Mouse (Mus musculus): Measurements from ENCODE around the gene Kri1. TPM values are rescaled to one million over a fixed set of nuclear protein-coding genes. Genes with fewer than 3 reads are reported as not detected.
A peak's percentile ranks its signal among the peaks of the same experiment; 100 is the strongest.
"Not testable (repeated sequence)": the region's sequence is repeated elsewhere in the genome, so short reads cannot be mapped to it uniquely, and the experiment has no call there.

Kri1 gene
- polyA plus RNA-seq, 1 experiment from 2014 or later, result 18.3 TPM

DNA sequence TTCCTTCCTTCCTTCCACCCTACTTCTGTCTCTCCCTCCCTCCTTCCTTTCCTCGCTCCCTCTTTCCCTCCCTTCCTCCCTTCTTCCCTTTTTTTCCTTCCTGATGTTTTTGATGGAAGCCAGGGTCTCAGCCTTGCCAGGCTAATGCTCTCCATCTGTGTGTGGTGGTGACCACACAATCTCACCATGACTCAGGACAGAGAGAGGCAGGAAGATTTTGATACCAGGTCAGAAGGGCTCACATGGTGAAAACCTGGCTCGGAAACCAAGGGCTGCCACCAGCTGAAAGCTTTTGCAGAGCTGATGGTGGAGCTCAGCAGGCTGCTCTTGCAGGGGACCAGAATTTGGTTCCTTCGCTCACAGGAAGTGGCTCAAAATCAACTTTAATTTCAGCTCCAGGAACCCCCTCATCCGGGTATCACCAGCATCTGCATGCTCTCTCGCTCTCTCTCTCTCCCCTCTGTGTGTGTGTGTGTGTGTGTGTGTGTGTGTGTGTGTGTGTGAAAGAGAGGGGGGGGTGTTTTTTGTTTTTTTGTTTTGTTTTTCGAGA, 27.2 kb downstream of the Kri1 start:
- no peaks in the 10 kb centered on the region for H3K9me3 ChIP-seq (replicated peaks; ENCODE audit: control insufficient read depth, low read length, poor library complexity, severe bottlenecking)
- no peaks in the 10 kb centered on the region for H3K36me3 ChIP-seq (ENCODE audit: control insufficient read depth, insufficient read depth, low read length)
- peaks cover 4% of the 10 kb centered on the region; the same call in 1 of the 2 replicates for H3K4me1 ChIP-seq (ENCODE audit: control insufficient read depth, insufficient read depth, low read length)
- no peak overlapping the region for H3K4me3 ChIP-seq (ENCODE audit: low read depth, low read length)
- no peaks in the 10 kb centered on the region for H3K27me3 ChIP-seq (ENCODE audit: control insufficient read depth, insufficient read depth, low read depth, low read length)
- no peak overlapping the region for H3K4me2 ChIP-seq (ENCODE audit: low read length)
- no peak for ATAC-seq
- H3K9ac ChIP-seq (ENCODE audit: low read depth, low read length), result no peak overlapping the region
- 88% methylated on average over 6 of the region's 6 CpGs for WGBS
- H3K27ac ChIP-seq (ENCODE audit: low read length), result no peak overlapping the region

DNA sequence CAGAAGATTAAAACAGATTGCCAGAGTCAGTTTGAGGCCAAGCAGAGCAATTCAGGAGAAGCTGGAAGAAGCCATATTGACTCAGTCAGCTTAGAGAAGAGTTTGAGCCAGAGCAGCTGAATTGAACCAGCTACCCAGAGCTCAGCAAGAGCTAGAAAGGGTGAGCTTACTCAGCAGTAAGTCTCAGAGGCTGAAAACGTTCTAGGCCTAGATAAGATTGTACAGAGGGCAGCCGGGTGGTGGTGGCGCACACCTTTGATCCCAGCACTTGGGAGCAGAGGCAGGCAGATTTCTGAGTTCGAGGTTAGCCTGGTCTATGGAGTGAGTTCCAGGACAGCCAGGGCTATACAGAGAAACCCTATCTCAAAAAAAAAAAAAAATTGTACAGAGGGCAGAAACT, 31.4 kb downstream of the Kri1 start:
- H3K36me3 ChIP-seq (ENCODE audit: control insufficient read depth, insufficient read depth, low read length); H3K27ac ChIP-seq (ENCODE audit: low read length); H3K9ac ChIP-seq (ENCODE audit: low read depth, low read length); H3K27me3 ChIP-seq (ENCODE audit: control insufficient read depth, insufficient read depth, low read depth, low read length); H3K9me3 ChIP-seq (replicated peaks; ENCODE audit: control insufficient read depth, low read length, poor library complexity, severe bottlenecking); H3K4me2 ChIP-seq (ENCODE audit: low read length); H3K4me1 ChIP-seq (ENCODE audit: control insufficient read depth, insufficient read depth, low read length); H3K4me3 ChIP-seq (ENCODE audit: low read depth, low read length); ATAC-seq: not testable (repeated sequence)
- WGBS, result 78% methylated on average over 4 of the region's 4 CpGs

DNA sequence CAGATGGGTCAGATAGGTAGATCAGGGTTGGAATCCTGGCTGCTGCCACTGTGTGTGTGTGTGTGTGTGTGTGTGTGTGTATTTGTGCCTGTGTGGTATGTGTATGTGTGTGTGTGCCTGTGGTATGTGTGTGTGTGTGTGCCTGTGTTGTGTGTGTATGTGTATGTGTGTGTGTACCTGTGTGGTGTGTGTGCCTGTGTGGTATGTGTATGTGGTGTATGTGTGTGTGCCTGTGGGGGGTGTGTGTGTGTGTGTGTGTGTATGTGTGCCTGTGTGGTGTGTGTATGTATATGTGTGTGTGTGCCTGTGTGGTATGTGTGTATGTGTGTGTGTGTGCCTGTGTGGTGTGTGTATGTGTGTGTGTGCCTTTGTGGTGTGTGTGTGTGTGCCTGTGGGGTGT, 33.1 kb downstream of the Kri1 start:
- ATAC-seq, result no peak
- Histone ChIP-seq H3K27ac (ENCODE audit: low read length) (no peak overlapping the region), H3K4me1 (ENCODE audit: control insufficient read depth, insufficient read depth, low read length) (no peaks in the 10 kb centered on the region), H3K4me3 (ENCODE audit: low read depth, low read length) (no peak overlapping the region), H3K9me3 (replicated peaks; ENCODE audit: control insufficient read depth, low read length, poor library complexity, severe bottlenecking) (no peaks in the 10 kb centered on the region), H3K27me3 (ENCODE audit: control insufficient read depth, insufficient read depth, low read depth, low read length) (peaks cover 8% of the 10 kb centered on the region), H3K4me2 (ENCODE audit: low read length) (no peak overlapping the region), H3K9ac (ENCODE audit: low read depth, low read length) (no peak overlapping the region), H3K36me3 (ENCODE audit: control insufficient read depth, insufficient read depth, low read length) (no peaks in the 10 kb centered on the region)

DNA sequence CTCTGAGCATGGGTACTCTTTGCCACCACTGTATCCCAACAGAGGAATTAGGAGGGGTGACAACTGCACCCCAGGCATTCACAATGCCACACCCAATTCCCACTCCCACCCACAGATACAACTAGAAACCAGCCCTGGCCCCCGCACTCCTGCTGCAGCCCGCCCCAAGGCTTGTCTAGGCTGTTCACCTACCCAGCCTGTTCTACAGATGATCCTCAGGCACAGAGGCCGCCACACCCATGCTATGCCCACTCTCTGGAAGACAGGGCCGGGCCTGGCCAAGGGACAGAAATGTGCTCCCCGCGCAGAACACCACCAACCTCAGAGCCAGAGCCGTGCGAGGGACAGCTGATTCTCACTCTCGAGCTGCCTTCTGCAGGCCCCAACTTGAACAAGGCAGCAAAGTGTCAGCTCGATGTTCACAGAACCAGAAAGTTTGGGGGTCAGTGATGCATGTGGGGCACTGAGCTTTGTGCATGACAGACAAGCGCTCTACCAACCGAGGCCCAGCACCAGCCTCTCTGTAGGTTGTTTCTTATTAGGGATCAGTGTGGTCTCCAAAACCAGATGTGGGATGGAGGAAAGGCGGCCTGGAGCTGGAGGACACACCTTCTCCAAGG, 36.5 kb downstream of the Kri1 start:
- H3K4me3 ChIP-seq (ENCODE audit: low read depth, low read length), result no peak overlapping the region
- H3K4me2 ChIP-seq (ENCODE audit: low read length), result no peak overlapping the region
- H3K27me3 ChIP-seq (ENCODE audit: control insufficient read depth, insufficient read depth, low read depth, low read length), result peaks cover 37% of the 10 kb centered on the region
- H3K9ac ChIP-seq (ENCODE audit: low read depth, low read length), result no peak overlapping the region
- no peak for ATAC-seq
- no peak overlapping the region for H3K27ac ChIP-seq (ENCODE audit: low read length)
- 69% methylated on average over 13 of the region's 13 CpGs for WGBS
- peaks cover 4% of the 10 kb centered on the region; the same call in 1 of the 2 replicates for H3K4me1 ChIP-seq (ENCODE audit: control insufficient read depth, insufficient read depth, low read length)
- H3K36me3 ChIP-seq (ENCODE audit: control insufficient read depth, insufficient read depth, low read length), result no peaks in the 10 kb centered on the region
- H3K9me3 ChIP-seq (replicated peaks; ENCODE audit: control insufficient read depth, low read length, poor library complexity, severe bottlenecking), result no peaks in the 10 kb centered on the region

- no peak for ATAC-seq
- WGBS, result 36% methylated on average over 2 of the region's 2 CpGs
- Histone ChIP-seq H3K4me1 (ENCODE audit: control insufficient read depth, insufficient read depth, low read length) (peaks cover 4% of the 10 kb centered on the region; the same call in 1 of the 2 replicates), H3K27ac (ENCODE audit: low read length) (no peak overlapping the region), H3K4me3 (ENCODE audit: low read depth, low read length) (no peak overlapping the region), H3K36me3 (ENCODE audit: control insufficient read depth, insufficient read depth, low read length) (no peaks in the 10 kb centered on the region), H3K9me3 (replicated peaks; ENCODE audit: control insufficient read depth, low read length, poor library complexity, severe bottlenecking) (no peaks in the 10 kb centered on the region), H3K4me2 (ENCODE audit: low read length) (no peak overlapping the region), H3K27me3 (ENCODE audit: control insufficient read depth, insufficient read depth, low read depth, low read length) (peaks cover 42% of the 10 kb centered on the region), H3K9ac (ENCODE audit: low read depth, low read length) (no peak overlapping the region)
Observed at GRCm38 (mm10) chr9:21250509-21250908, 37.3 kb downstream of the Kri1 start.

DNA sequence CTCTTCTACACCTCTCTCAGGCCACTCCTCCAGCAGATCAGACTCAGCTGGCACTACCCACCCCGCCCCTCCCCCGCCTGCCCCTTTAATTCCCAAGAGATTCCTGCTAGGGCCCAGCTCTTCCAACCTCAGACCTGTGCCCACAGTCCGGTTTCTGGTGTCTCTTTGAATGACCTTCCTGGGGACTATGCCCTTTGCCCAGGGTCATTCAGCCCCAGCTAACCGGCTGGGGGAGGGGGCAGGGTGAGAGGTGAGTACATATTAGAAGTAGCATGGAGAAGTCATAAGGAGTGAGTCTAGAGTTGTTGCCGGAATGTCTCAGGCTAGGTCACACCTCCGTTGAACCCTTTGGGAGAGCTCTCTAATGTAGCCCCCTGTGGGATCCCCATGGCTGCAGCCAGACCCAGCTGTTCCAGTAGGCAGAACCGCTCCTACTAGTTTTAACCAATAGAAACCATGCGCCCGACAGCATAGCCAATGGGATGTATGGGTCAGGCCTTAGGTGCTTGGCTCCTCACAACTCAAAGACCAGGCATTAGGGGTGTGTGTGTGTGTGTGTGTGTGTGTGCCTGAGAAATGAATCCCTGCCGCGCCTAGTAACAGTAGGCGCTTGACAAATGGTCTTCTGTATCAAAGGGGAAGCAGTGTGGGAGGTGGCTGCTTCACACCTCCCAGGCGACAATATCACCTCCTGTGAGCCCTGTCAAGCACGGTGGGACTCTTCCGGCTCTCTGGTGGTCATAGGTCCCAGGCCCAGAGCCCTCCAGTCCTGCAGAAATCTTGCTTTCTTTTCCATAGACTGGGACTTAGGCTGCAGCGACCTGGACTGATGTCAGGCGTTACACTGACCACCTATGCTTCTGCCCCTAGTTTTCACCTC, 37.9 kb downstream of the Kri1 start:
- WGBS, result 46% methylated on average over 17 of the region's 17 CpGs
- no peak for ATAC-seq
- Histone ChIP-seq H3K9ac (ENCODE audit: low read depth, low read length) (no peak overlapping the region), H3K4me3 (ENCODE audit: low read depth, low read length) (no peak overlapping the region), H3K4me1 (ENCODE audit: control insufficient read depth, insufficient read depth, low read length) (peaks cover 10% of the 10 kb centered on the region; the same call in 1 of the 2 replicates), H3K27ac (ENCODE audit: low read length) (no peak overlapping the region), H3K36me3 (ENCODE audit: control insufficient read depth, insufficient read depth, low read length) (no peaks in the 10 kb centered on the region), H3K4me2 (ENCODE audit: low read length) (no peak overlapping the region), H3K9me3 (replicated peaks; ENCODE audit: control insufficient read depth, low read length, poor library complexity, severe bottlenecking) (no peaks in the 10 kb centered on the region), H3K27me3 (ENCODE audit: control insufficient read depth, insufficient read depth, low read depth, low read length) (peaks cover 47% of the 10 kb centered on the region)

DNA sequence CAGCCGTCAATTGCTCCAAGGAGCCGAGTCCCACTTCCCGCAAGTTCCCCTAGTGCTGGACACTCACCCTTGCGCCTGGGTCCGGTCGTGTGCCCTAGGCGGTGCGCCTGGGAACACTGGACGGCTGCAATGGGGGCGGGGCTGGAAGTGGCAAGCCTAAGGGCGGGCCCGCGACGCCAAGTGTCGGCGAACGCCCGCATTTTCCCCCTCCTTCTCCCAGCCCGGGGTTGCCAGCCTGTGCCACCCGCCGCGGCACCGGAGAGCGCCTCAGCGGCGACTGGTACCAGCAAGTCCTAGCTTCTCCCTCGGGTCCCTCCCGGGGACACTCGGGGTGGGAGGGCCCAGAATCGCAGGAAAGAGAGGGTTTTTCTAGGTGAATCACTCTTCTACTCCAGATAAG, 39.4 kb downstream of the Kri1 start, which contains the start of gene S1pr5:
Gene S1pr5 (minus strand): TSS at position 118 of the 400 bp plus-strand sequence.
- Histone ChIP-seq H3K4me2 (ENCODE audit: low read length) (peak within 1 kb of the TSS; percentile 21; the same call in 1 of the 2 replicates), H3K9me3 (replicated peaks; ENCODE audit: control insufficient read depth, low read length, poor library complexity, severe bottlenecking) (no peaks in the 10 kb centered on the region), H3K36me3 (ENCODE audit: control insufficient read depth, insufficient read depth, low read length) (no peaks in the 10 kb centered on the region), H3K4me1 (ENCODE audit: control insufficient read depth, insufficient read depth, low read length) (peaks cover 18% of the 10 kb centered on the region; the same call in 1 of the 2 replicates), H3K27ac (ENCODE audit: low read length) (no peak within 1 kb of the TSS), H3K4me3 (ENCODE audit: low read depth, low read length) (no peak within 1 kb of the TSS), H3K9ac (ENCODE audit: low read depth, low read length) (0 out of 2 replicates have a peak within 1 kb of the TSS, but pooled peaks have one; percentile 20), H3K27me3 (ENCODE audit: control insufficient read depth, insufficient read depth, low read depth, low read length) (peaks cover 60% of the 10 kb centered on the region)
- WGBS, result 1% methylated on average over 25 of the region's 30 CpGs
- ATAC-seq, result no peak

GRCm38 (mm10) chr9:21246342-21246741, 41.4 kb downstream of the Kri1 start:
- H3K4me2 ChIP-seq (ENCODE audit: low read length), result no peak overlapping the region
- H3K4me3 ChIP-seq (ENCODE audit: low read depth, low read length), result no peak overlapping the region
- no peaks in the 10 kb centered on the region for H3K36me3 ChIP-seq (ENCODE audit: control insufficient read depth, insufficient read depth, low read length)
- H3K4me1 ChIP-seq (ENCODE audit: control insufficient read depth, insufficient read depth, low read length), result peaks cover 18% of the 10 kb centered on the region; the same call in 1 of the 2 replicates
- peaks cover 68% of the 10 kb centered on the region for H3K27me3 ChIP-seq (ENCODE audit: control insufficient read depth, insufficient read depth, low read depth, low read length)
- no peak for ATAC-seq
- no peaks in the 10 kb centered on the region for H3K9me3 ChIP-seq (replicated peaks; ENCODE audit: control insufficient read depth, low read length, poor library complexity, severe bottlenecking)
- no peak overlapping the region for H3K27ac ChIP-seq (ENCODE audit: low read length)
- WGBS, result 67% methylated on average over 1 of the region's 1 CpGs
- no peak overlapping the region for H3K9ac ChIP-seq (ENCODE audit: low read depth, low read length)

- no peaks in the 10 kb centered on the region for H3K9me3 ChIP-seq (replicated peaks; ENCODE audit: control insufficient read depth, low read length, poor library complexity, severe bottlenecking)
- H3K4me2 ChIP-seq (ENCODE audit: low read length), result peak overlapping the region; percentile 76
- peaks cover 64% of the 10 kb centered on the region for H3K27me3 ChIP-seq (ENCODE audit: control insufficient read depth, insufficient read depth, low read depth, low read length)
- no peaks in the 10 kb centered on the region for H3K36me3 ChIP-seq (ENCODE audit: control insufficient read depth, insufficient read depth, low read length)
- peak overlapping the region; percentile 45 for H3K4me3 ChIP-seq (ENCODE audit: low read depth, low read length)
- peak overlapping the region; percentile 60; the same call in 1 of the 2 replicates for H3K27ac ChIP-seq (ENCODE audit: low read length)
- no peak; the same call in 1 of the 2 replicates for ATAC-seq
- H3K4me1 ChIP-seq (ENCODE audit: control insufficient read depth, insufficient read depth, low read length), result peaks cover 18% of the 10 kb centered on the region; the same call in 1 of the 2 replicates
- 2% methylated on average over 14 of the region's 16 CpGs for WGBS
- peak overlapping the region; percentile 64 for H3K9ac ChIP-seq (ENCODE audit: low read depth, low read length)
Observed at GRCm38 (mm10) chr9:21245113-21245487, 42.7 kb downstream of the Kri1 start.

Data from midbrain, embryonic 16.5 days (tissue).